Mouse (Mus musculus) thymus, postnatal 25 days (tissue): ENCODE measurements at regions not wholly inside any gene's neighbourhood (a gene's known extent, or its start where the extent isn't known, plus 50 kb on each side); places are given as distances from the start of the nearest gene placed in this dataset.
"Not testable (repeated sequence)": the region's sequence is repeated elsewhere in the genome, so short reads cannot be mapped to it uniquely, and the experiment has no call there.

Experiments
- DNase-seq: peaks from one replicate; pipeline ENCODE4 v3.0.0; 2022

DNA sequence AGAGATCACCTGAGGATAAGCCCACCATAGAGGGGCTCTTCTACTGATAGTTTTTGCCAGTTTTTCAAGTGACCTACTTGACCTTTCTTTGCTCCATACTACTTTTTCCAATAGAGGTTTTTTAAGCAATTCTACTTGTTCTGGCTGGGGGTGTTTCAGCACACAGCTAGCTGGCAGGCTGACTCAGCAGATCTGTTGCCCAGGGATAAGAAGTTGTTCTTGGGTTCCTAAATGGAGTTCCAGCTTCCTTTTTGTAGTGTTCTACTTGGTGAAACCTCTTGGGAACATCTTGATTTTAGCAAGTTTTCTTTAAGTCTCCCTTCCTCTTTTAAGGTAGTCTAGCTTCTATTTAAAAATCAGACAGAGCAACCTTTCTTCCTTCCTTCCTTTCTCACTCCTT, 61.0 kb downstream of the 4930474N05Rik start:
- DNase-seq, result no peak

DNA sequence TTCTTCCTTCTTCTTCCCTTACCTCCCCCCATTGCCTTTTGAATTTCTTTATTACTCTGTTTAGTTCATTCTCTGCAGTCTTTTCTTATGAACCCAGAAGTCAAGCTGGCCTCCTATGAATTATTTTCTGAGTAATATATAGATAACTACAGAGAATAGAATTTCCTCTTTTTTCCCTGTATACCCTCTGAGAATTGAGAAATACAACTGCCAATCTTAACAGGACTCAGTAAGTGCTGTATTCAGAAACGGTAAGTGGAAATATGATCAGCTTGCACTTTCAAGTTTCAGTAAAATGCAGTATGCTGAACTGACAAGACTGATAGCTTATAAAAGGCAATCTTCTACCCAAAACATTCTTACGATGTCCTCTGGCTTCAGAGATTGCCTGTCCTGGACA, 61.5 kb downstream of the 4930474N05Rik start:
- no peak for DNase-seq

DNA sequence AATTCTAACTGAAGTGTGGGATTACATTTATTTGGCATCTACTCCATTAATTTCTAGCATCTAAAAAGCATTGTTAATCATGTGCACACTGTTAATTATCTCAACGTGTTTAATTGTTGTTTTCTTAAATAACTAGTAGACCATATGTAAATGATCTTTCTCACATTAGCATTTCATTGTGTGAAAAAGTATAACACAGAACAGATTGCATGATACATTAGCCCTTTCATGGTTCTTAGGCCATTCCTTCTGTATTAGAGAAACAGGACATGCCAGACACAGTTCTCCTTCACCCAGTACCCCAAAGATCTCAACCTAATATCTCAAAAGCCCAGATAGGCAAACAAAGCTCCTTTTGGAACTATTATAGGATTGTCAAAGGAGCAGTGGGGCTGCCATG, 89.0 kb downstream of the 4930474N05Rik start:
- no peak for DNase-seq

DNA sequence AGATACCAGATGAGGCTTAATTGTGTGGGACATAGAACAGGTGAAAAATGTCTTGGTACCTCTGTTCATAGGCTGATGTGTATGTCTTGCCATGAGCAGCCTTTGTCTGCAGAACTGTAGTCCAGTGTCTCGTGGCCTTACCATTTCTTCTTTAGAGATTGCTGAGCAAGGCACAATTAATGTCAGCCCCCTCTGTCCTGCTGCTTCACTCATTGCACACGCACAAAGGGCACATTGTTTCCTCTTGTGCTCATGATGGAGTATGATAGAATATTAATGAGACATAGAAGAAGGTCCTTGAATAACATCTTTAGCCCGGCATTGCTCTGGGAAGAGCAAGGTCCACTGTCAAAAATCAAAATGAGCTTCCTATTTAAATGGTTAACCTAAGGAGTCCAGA, 101.8 kb downstream of the 4930474N05Rik start:
- no peak for DNase-seq

DNA sequence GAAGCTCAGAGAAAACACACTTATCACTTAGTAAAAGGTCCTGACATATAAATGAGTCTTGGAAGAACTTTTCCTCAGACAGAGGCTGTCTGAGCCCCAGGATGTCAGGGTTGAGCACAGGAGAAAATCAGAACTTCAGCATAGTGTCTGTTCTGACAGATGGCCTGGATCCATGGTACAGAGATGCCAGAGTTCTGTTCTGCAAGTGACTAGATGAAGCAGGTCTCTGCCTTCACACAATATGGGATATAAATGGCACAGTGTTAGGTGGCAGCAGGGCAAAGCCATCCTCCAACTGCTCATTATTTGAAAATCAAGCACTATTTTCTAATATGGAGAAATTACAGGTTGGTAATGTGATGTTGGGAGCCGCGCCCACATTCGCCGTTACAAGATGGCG, 103.7 kb downstream of the 4930474N05Rik start:
- no peak for DNase-seq

DNA sequence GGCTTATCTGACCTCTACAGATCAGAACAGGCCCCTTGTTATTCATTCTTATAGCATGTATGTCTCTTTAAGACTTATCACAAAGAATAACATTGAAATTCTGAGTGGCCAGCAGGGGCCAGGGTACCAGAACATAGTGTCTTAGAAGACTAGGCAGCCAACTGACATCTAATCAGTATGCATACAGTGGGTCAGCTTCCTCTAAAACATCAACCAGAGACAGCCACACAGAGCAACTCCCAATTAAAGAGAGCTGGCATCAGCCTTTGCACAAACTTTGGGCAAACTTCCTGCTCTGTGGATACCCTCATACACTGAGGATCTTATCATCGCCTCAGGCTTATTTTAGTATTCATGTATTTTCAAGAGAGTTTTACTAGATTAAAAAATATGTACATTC, 109.1 kb downstream of the 4930474N05Rik start:
- no peak for DNase-seq

DNA sequence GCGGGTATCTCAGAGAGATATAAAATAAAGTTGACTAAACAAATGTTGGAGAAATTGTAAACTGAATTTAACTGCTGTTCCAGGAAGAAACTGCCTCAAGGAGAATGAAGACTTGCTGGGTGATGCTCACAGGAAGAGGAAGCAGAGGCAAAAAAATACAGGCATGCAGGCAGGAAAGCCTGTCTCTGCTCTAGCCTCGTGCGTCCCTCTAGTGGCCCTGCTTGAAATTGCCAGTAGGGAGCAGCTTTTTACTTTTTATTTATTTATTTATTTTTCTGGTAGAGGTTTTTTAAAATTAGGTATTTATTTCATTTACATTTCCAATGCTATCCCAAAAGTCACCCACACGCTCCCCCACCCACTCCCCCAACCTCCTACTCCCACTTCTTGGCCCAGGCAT, 118.1 kb downstream of the 4930474N05Rik start:
- DNase-seq, result peak; percentile 69

DNA sequence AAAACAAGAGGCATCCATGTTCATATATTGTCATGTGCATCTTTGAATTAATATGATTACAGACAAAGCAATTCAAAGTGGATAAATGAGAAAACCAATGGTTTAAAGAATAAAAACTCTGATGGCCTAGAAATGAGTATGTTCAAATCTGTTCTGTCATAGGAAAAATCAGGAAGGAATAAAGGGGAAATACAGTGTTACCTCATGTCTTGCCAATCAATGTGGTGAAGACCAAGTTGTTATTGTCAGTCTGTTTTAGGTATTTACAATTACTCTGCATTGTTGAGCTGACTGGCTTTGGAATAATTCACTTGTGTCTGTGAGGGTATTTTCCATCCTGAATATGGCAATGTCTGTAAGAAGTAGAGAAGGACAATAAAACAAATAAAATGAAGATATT, 151.1 kb downstream of the 4930474N05Rik start:
- no peak for DNase-seq

DNA sequence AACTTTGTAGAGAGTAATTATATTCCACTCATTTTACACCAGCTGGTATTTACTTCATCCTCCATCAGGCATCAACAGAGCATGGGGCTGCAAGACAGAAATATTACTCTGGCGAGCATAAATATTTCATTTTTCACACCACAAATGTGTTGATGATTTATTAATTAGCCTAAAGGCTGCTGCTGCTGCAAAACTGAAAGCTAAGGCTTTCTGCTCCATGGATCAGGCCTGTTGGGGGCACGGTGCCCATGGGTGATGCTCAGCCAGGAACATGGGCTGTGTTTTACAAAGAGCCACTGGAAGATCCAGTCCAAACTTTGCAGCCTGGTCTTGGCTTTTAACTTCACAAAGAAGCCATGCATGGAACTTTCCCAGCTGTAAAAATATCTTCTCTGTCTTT, 167.4 kb downstream of the 4930474N05Rik start:
- no peak for DNase-seq

- no peak for DNase-seq
Observed at GRCm38 (mm10) chr14:36283825-36284414, 189.2 kb downstream of the 4930474N05Rik start.

GRCm38 (mm10) chr14:36288697-36289286, 194.1 kb downstream of the 4930474N05Rik start:
- no peak for DNase-seq

- no peak for DNase-seq
Observed at GRCm38 (mm10) chr14:36310324-36310723, 215.6 kb downstream of the 4930474N05Rik start.

GRCm38 (mm10) chr14:36314673-36315072, 220.0 kb downstream of the 4930474N05Rik start:
- not testable (repeated sequence) for DNase-seq

DNA sequence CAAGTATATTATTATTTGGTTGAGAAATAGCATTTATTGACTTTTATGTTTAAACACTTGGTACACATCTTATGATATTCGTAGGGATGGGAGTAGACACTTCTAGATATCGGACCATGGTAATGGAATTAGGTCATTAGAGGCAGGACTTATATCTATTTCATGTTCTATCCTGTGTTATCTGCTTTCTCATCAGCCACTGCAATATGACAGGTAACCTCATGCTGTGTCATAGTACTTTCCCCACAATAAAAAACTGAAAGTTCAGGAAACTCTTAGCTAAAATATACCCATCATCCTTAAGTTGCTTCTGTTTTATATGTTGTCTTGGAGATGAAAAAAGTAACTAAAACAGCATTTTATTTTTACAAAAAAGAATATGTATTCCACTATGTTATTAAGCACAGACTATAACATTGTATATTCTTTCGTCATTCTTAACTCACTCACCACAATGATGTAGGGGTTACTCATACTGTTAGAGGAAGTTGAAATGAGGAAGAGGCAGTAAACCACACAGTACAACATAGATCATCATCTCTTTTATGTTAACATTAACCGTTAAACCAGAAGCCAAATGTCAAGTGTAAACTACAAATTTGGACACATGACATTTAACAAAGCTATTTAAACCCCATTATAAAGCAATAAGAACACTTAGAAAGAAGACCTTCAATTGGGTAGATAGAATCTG, 221.8 kb downstream of the 4930474N05Rik start:
- no peak for DNase-seq

DNA sequence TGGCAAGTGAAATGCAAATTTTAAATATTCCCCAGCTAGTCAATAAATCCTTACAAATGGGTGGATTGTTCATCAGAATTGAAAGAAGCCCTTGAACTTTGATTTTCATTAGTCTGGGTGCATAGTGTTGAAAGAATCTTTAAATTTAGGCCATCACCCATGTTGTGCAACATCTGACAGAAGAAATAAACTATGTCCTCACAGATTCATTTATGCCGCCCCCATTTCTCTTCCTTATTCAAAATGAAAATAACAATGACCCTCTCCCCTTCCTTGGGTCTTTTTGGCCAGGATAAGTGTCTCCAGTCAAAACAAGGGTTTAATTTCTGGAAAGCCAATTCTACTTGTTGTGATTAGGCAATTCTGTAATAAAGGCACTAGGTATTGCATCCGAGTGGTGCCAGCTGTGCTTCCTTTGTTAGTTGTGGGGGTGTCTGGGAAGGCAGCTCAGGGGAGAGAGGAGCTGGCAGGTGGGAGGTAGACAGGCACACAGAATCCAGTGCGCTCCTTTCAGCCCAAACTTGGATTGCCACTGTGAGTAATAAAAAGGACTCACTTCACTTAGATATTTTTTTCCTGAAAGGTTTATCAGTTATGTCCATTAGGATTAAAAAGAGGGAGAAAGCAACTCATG, 233.7 kb downstream of the 4930474N05Rik start:
- DNase-seq, result no peak

GRCm38 (mm10) chr14:36340832-36341231, 246.1 kb downstream of the 4930474N05Rik start:
- no peak for DNase-seq
